Mouse (Mus musculus) liver, embryonic 12.5 days (tissue): ENCODE measurements around the gene Mylk. TPM values are rescaled to one million over a fixed set of nuclear protein-coding genes. Genes with fewer than 3 reads are reported as not detected.

Source experiments
- ATAC-seq: fragments of 200-750 bp; cut with Nextera tagmentation; 2 replicates; pipeline ENCODE4 v1.8.0; 2017; ENCODE audit warnings: moderate number of reproducible peaks, mild to moderate bottlenecking, moderate library complexity
- H3K27ac ChIP-seq: fragments of 300-500 bp; sonication (generic); 2 replicates; pipeline ENCODE4 v1.5.1; 2016; ENCODE audit warnings: mild to moderate bottlenecking
- H3K27me3 ChIP-seq: fragments of 300-500 bp; sonication (generic); replicated peaks from 2 replicates; pipeline ENCODE4 v1.6.1; 2016; ENCODE audit warnings: mild to moderate bottlenecking, moderate library complexity
- H3K36me3 ChIP-seq: fragments of 300-500 bp; sonication (generic); 2 replicates; pipeline ENCODE4 v1.6.1; 2016; ENCODE audit warnings: mild to moderate bottlenecking, moderate library complexity
- H3K4me1 ChIP-seq: fragments of 300-500 bp; sonication (generic); 2 replicates; pipeline ENCODE4 v1.6.1; 2016
- H3K4me2 ChIP-seq: fragments of 300-500 bp; sonication (generic); 2 replicates; pipeline ENCODE4 v1.6.1; 2016; ENCODE audit warnings: mild to moderate bottlenecking, moderate library complexity
- H3K4me3 ChIP-seq: fragments of 300-500 bp; sonication (generic); 2 replicates; pipeline ENCODE4 v1.5.1; 2016; ENCODE audit warnings: mild to moderate bottlenecking, moderate library complexity
- H3K9ac ChIP-seq: fragments of 300-500 bp; sonication (generic); 2 replicates; pipeline ENCODE4 v1.6.1; 2016; ENCODE audit warnings: mild to moderate bottlenecking, moderate library complexity
- H3K9me3 ChIP-seq: fragments of 300-500 bp; sonication (generic); replicated peaks from 2 replicates; pipeline ENCODE4 v1.6.1; 2016; ENCODE audit warnings: mild to moderate bottlenecking, moderate library complexity
- WGBS: fragments of 180-500 bp; shearing (Covaris S2); methylation state at CpG from one replicate; pipeline ENCODE4 v1.1.7; 2016; ENCODE audit not compliant: insufficient replicate concordance; 5-methylcytosine and 5-hydroxymethylcytosine counted together
- polyA plus RNA-seq: library from polyadenylated mRNA; unstranded; fragments of >200 nt; fragmentation: Nextera tagmentation; extraction: Ambion mirVana; gene quantifications from 2 replicates; pipeline ENCODE4 v1.2.1, GENCODE M21; 2016

The Mylk gene
- polyA plus RNA-seq, 1 experiment from 2014 or later = 5.9 TPM

GRCm38 (mm10) chr16:34813570-34813969 is 68.6 kb downstream of the Mylk start:
- no peak overlapping the region for H3K27ac ChIP-seq
- H3K27me3 ChIP-seq = no peaks in the 10 kb centered on the region
- no peak overlapping the region for H3K4me2 ChIP-seq
- no peaks in the 10 kb centered on the region for H3K36me3 ChIP-seq
- no peaks in the 10 kb centered on the region for H3K9me3 ChIP-seq
- no peak overlapping the region for H3K9ac ChIP-seq
- 47% methylated on average over 3 of the region's 3 CpGs for WGBS
- H3K4me3 ChIP-seq = no peak overlapping the region
- no peak for ATAC-seq
- no peaks in the 10 kb centered on the region for H3K4me1 ChIP-seq

GRCm38 (mm10) chr16:34814612-34815011 is 69.6 kb downstream of the Mylk start:
- H3K9ac ChIP-seq = no peak overlapping the region
- H3K4me2 ChIP-seq = no peak overlapping the region
- no peaks in the 10 kb centered on the region for H3K9me3 ChIP-seq
- H3K4me1 ChIP-seq = no peaks in the 10 kb centered on the region
- no peak for ATAC-seq
- H3K27me3 ChIP-seq = no peaks in the 10 kb centered on the region
- H3K36me3 ChIP-seq = no peaks in the 10 kb centered on the region
- 76% methylated on average over 7 of the region's 7 CpGs for WGBS
- no peak overlapping the region for H3K4me3 ChIP-seq
- no peak overlapping the region for H3K27ac ChIP-seq

GRCm38 (mm10) chr16:34816548-34816947 is 71.5 kb downstream of the Mylk start:
- Histone ChIP-seq H3K4me1 (no peaks in the 10 kb centered on the region), H3K27me3 (no peaks in the 10 kb centered on the region), H3K9ac (no peak overlapping the region), H3K4me2 (no peak overlapping the region), H3K36me3 (no peaks in the 10 kb centered on the region), H3K4me3 (no peak overlapping the region), H3K27ac (no peak overlapping the region), H3K9me3 (no peaks in the 10 kb centered on the region)
- ATAC-seq = no peak
- WGBS = 40% methylated on average over 7 of the region's 7 CpGs

- Histone ChIP-seq H3K4me3 (no peak overlapping the region), H3K36me3 (no peaks in the 10 kb centered on the region), H3K27me3 (no peaks in the 10 kb centered on the region), H3K4me1 (no peaks in the 10 kb centered on the region), H3K9ac (no peak overlapping the region), H3K9me3 (no peaks in the 10 kb centered on the region), H3K27ac (no peak overlapping the region), H3K4me2 (no peak overlapping the region)
- 53% methylated on average over 7 of the region's 7 CpGs for WGBS
- no peak for ATAC-seq
Observed at GRCm38 (mm10) chr16:34825111-34825744, 80.2 kb downstream of the Mylk start.

- WGBS = 48% methylated on average over 1 of the region's 1 CpGs
- Histone ChIP-seq H3K9me3 (no peaks in the 10 kb centered on the region), H3K9ac (no peak overlapping the region), H3K27me3 (no peaks in the 10 kb centered on the region), H3K27ac (no peak overlapping the region), H3K4me2 (no peak overlapping the region), H3K4me3 (no peak overlapping the region), H3K4me1 (no peaks in the 10 kb centered on the region), H3K36me3 (no peaks in the 10 kb centered on the region)
- ATAC-seq = no peak
Observed at GRCm38 (mm10) chr16:34834477-34834876, 89.5 kb downstream of the Mylk start.

- Histone ChIP-seq H3K27me3 (no peaks in the 10 kb centered on the region), H3K4me3 (no peak overlapping the region), H3K9ac (no peak overlapping the region), H3K4me1 (no peaks in the 10 kb centered on the region), H3K4me2 (no peak overlapping the region), H3K9me3 (no peaks in the 10 kb centered on the region), H3K27ac (no peak overlapping the region), H3K36me3 (no peaks in the 10 kb centered on the region)
- no peak for ATAC-seq
- 74% methylated on average over 7 of the region's 7 CpGs for WGBS
Observed at GRCm38 (mm10) chr16:34839004-34839703, 94.1 kb downstream of the Mylk start.

- no peaks in the 10 kb centered on the region for H3K27me3 ChIP-seq
- H3K4me2 ChIP-seq = no peak overlapping the region
- H3K36me3 ChIP-seq = no peaks in the 10 kb centered on the region
- H3K9me3 ChIP-seq = no peaks in the 10 kb centered on the region
- 62% methylated on average over 7 of the region's 7 CpGs for WGBS
- no peak for ATAC-seq
- H3K4me1 ChIP-seq = no peaks in the 10 kb centered on the region
- no peak overlapping the region for H3K9ac ChIP-seq
- no peak overlapping the region for H3K27ac ChIP-seq
- H3K4me3 ChIP-seq = no peak overlapping the region
Observed at GRCm38 (mm10) chr16:34839704-34840331, 94.8 kb downstream of the Mylk start.

GRCm38 (mm10) chr16:34844783-34845182 is 99.8 kb downstream of the Mylk start:
- WGBS = 73% methylated on average over 6 of the region's 6 CpGs
- no peak for ATAC-seq
- no peaks in the 10 kb centered on the region for H3K36me3 ChIP-seq
- no peak overlapping the region for H3K27ac ChIP-seq
- no peak overlapping the region for H3K4me2 ChIP-seq
- no peaks in the 10 kb centered on the region for H3K27me3 ChIP-seq
- H3K4me1 ChIP-seq = no peaks in the 10 kb centered on the region
- no peak overlapping the region for H3K4me3 ChIP-seq
- H3K9ac ChIP-seq = no peak overlapping the region
- H3K9me3 ChIP-seq = no peaks in the 10 kb centered on the region

- Histone ChIP-seq H3K4me1 (no peaks in the 10 kb centered on the region), H3K27ac (no peak overlapping the region), H3K36me3 (no peaks in the 10 kb centered on the region), H3K9ac (no peak overlapping the region), H3K9me3 (no peaks in the 10 kb centered on the region), H3K4me2 (no peak overlapping the region), H3K4me3 (no peak overlapping the region), H3K27me3 (no peaks in the 10 kb centered on the region)
- no peak for ATAC-seq
- WGBS = 35% methylated on average over 3 of the region's 3 CpGs
Observed at GRCm38 (mm10) chr16:34847638-34848037, 102.6 kb downstream of the Mylk start.

GRCm38 (mm10) chr16:34854066-34854465 is 109.1 kb downstream of the Mylk start:
- no peak overlapping the region for H3K27ac ChIP-seq
- 64% methylated on average over 7 of the region's 7 CpGs for WGBS
- H3K4me1 ChIP-seq = no peaks in the 10 kb centered on the region
- no peak overlapping the region for H3K9ac ChIP-seq
- H3K36me3 ChIP-seq = no peaks in the 10 kb centered on the region
- H3K4me2 ChIP-seq = no peak overlapping the region
- no peak overlapping the region for H3K4me3 ChIP-seq
- no peak for ATAC-seq
- no peaks in the 10 kb centered on the region for H3K9me3 ChIP-seq
- H3K27me3 ChIP-seq = no peaks in the 10 kb centered on the region

- H3K4me3 ChIP-seq = no peak overlapping the region
- H3K4me2 ChIP-seq = no peak overlapping the region
- H3K27ac ChIP-seq = no peak overlapping the region
- WGBS = 69% methylated on average over 6 of the region's 6 CpGs
- no peaks in the 10 kb centered on the region for H3K27me3 ChIP-seq
- no peaks in the 10 kb centered on the region for H3K36me3 ChIP-seq
- ATAC-seq = no peak
- no peak overlapping the region for H3K9ac ChIP-seq
- no peaks in the 10 kb centered on the region for H3K4me1 ChIP-seq
- H3K9me3 ChIP-seq = no peaks in the 10 kb centered on the region
Observed at GRCm38 (mm10) chr16:34855136-34855535, 110.1 kb downstream of the Mylk start.

GRCm38 (mm10) chr16:34855751-34856150 is 110.7 kb downstream of the Mylk start:
- no peak for ATAC-seq
- Histone ChIP-seq H3K36me3 (no peaks in the 10 kb centered on the region), H3K4me2 (no peak overlapping the region), H3K27ac (no peak overlapping the region), H3K9ac (no peak overlapping the region), H3K27me3 (no peaks in the 10 kb centered on the region), H3K9me3 (no peaks in the 10 kb centered on the region), H3K4me3 (no peak overlapping the region), H3K4me1 (no peaks in the 10 kb centered on the region)
- 63% methylated on average over 2 of the region's 2 CpGs for WGBS
